Mouse (Mus musculus) heart, embryonic 14.5 days (tissue): ENCODE data around the gene Castor1. TPM values are rescaled to one million over a fixed set of nuclear protein-coding genes. Genes with fewer than 3 reads are reported as not detected.

Source experiments
- ATAC-seq: fragments of 200-750 bp; cut with Nextera tagmentation; 2 replicates; pipeline ENCODE4 v1.8.0; 2017; ENCODE audit warnings: low read depth, moderate TSS enrichment; ENCODE audit not compliant: insufficient number of reproducible peaks, insufficient read depth, low FRiP score
- H3K27ac ChIP-seq, 2 experiments: fragments of 200-500 bp in 1 of 2; fragments of 300-500 bp in 1 of 2; sonication (generic) in 1 of 2; replicated peaks in 1 of 2; 2 replicates each; pipeline ENCODE4 v1.5.1; 2012 to 2014; ENCODE audit warnings: low read depth in 2 of 2, low read length in 2 of 2, control low read depth in 1 of 2, mild to moderate bottlenecking in 1 of 2, mixed read lengths in 1 of 2; ENCODE audit not compliant: control insufficient read depth in 1 of 2, insufficient read depth in 1 of 2
- H3K27me3 ChIP-seq: fragments of 300-500 bp; sonication (generic); 2 replicates; pipeline ENCODE4 v1.6.1; 2014; ENCODE audit warnings: mild to moderate bottlenecking, low read length, control low read depth; ENCODE audit not compliant: control insufficient read depth, insufficient read depth
- H3K36me3 ChIP-seq: fragments of 300-500 bp; sonication (generic); 2 replicates; pipeline ENCODE4 v1.6.1; 2014; ENCODE audit warnings: mild to moderate bottlenecking, control low read depth, low read length, mixed read lengths; ENCODE audit not compliant: control insufficient read depth, insufficient read depth
- H3K4me1 ChIP-seq, 2 experiments: fragments of 200-500 bp in 1 of 2; fragments of 300-500 bp in 1 of 2; sonication (generic) in 1 of 2; 2 replicates each; pipeline ENCODE4 v1.6.1; 2012 to 2014; ENCODE audit warnings: low read length in 2 of 2, control low read depth in 1 of 2, mixed read lengths in 1 of 2; ENCODE audit not compliant: control insufficient read depth in 2 of 2, insufficient read depth in 2 of 2
- H3K4me2 ChIP-seq: fragments of 300-500 bp; sonication (generic); 2 replicates; pipeline ENCODE4 v1.6.1; 2014; ENCODE audit warnings: mild to moderate bottlenecking, low read length
- H3K4me3 ChIP-seq, 2 experiments: fragments of 200-500 bp in 1 of 2; fragments of 300-500 bp in 1 of 2; sonication (generic) in 1 of 2; 2 replicates each; pipeline ENCODE4 v1.5.1; 2012 to 2014; ENCODE audit warnings: low read length in 2 of 2, mild to moderate bottlenecking in 2 of 2, control low read depth in 1 of 2, low read depth in 1 of 2, moderate library complexity in 1 of 2; ENCODE audit not compliant: control insufficient read depth in 1 of 2, insufficient read depth in 1 of 2
- H3K9ac ChIP-seq: fragments of 300-500 bp; sonication (generic); 2 replicates; pipeline ENCODE4 v1.6.1; 2014; ENCODE audit warnings: mild to moderate bottlenecking, low read length
- H3K9me3 ChIP-seq: fragments of 300-500 bp; sonication (generic); 2 replicates; pipeline ENCODE4 v1.6.1; 2016; ENCODE audit warnings: low read length, control low read depth; ENCODE audit not compliant: control insufficient read depth
- WGBS: fragments of 180-500 bp; shearing (Covaris S2); extraction: QIAGEN DNeasy Blood & Tissue Kit; methylation state at CpG from one replicate; pipeline ENCODE4 v1.1.7; 2014; 5-methylcytosine and 5-hydroxymethylcytosine counted together
- polyA plus RNA-seq: library from polyadenylated mRNA; unstranded; fragments of >200 nt; fragmentation: Nextera tagmentation; extraction: Ambion mirVana; gene quantifications from 2 replicates; pipeline ENCODE4 v1.2.1, GENCODE M21; 2014

Gene Castor1
- polyA plus RNA-seq, 1 experiment from 2014 or later = 5.7 TPM

- Histone ChIP-seq H3K4me3 (no peak overlapping the region), H3K4me2 (no peak overlapping the region), H3K4me1 (peaks cover 5 to 19% of the 10 kb centered on the region in 2 experiments), H3K27me3 (no peaks in the 10 kb centered on the region), H3K27ac (no peak overlapping the region), H3K9me3 (no peaks in the 10 kb centered on the region), H3K36me3 (peaks cover 37% of the 10 kb centered on the region), H3K9ac (no peak overlapping the region)
- no peak for ATAC-seq
- WGBS = 30% methylated on average over 6 of the region's 6 CpGs
Observed at GRCm38 (mm10) chr11:4206563-4206962, 11.5 kb upstream of the Castor1 start.

GRCm38 (mm10) chr11:4207655-4208054, 10.4 kb upstream of the Castor1 start:
- Histone ChIP-seq H3K27me3 (no peaks in the 10 kb centered on the region), H3K4me2 (no peak overlapping the region), H3K27ac (no peak overlapping the region), H3K4me3 (no peak overlapping the region), H3K36me3 (peaks cover 46% of the 10 kb centered on the region), H3K4me1 (peaks cover 5 to 19% of the 10 kb centered on the region in 2 experiments), H3K9ac (no peak overlapping the region), H3K9me3 (no peaks in the 10 kb centered on the region)
- no peak for ATAC-seq
- 88% methylated on average over 9 of the region's 9 CpGs for WGBS

- H3K9me3 ChIP-seq = no peaks in the 10 kb centered on the region
- H3K36me3 ChIP-seq = peaks cover 65% of the 10 kb centered on the region
- no peak for ATAC-seq
- no peak overlapping the region for H3K9ac ChIP-seq
- no peak overlapping the region for H3K4me2 ChIP-seq
- H3K4me1 ChIP-seq = peaks cover 2 to 11% of the 10 kb centered on the region in 2 experiments; a peak in 3 of 4 replicates
- no peak overlapping the region for H3K4me3 ChIP-seq
- H3K27ac ChIP-seq = no peak overlapping the region
- no peaks in the 10 kb centered on the region for H3K27me3 ChIP-seq
- 76% methylated on average over 5 of the region's 5 CpGs for WGBS
Observed at GRCm38 (mm10) chr11:4209556-4209955, 8.5 kb upstream of the Castor1 start.

GRCm38 (mm10) chr11:4210786-4211185, 7.2 kb upstream of the Castor1 start:
- Histone ChIP-seq H3K9ac (no peak overlapping the region), H3K4me3 (no peak overlapping the region), H3K27me3 (no peaks in the 10 kb centered on the region), H3K36me3 (peaks cover 72% of the 10 kb centered on the region), H3K27ac (no peak overlapping the region), H3K4me2 (no peak overlapping the region), H3K9me3 (no peaks in the 10 kb centered on the region), H3K4me1 (peaks cover 1 to 6% of the 10 kb centered on the region in 2 experiments)
- ATAC-seq = no peak
- 63% methylated on average over 1 of the region's 1 CpGs for whole genome bisulfite sequencing

- Histone ChIP-seq H3K27me3 (no peaks in the 10 kb centered on the region), H3K36me3 (peaks cover 60% of the 10 kb centered on the region), H3K9me3 (no peaks in the 10 kb centered on the region), H3K27ac (no peak overlapping the region), H3K4me1 (peaks cover 15 to 18% of the 10 kb centered on the region in 2 experiments), H3K4me3 (no peak overlapping the region), H3K4me2 (no peak overlapping the region), H3K9ac (no peak overlapping the region)
- no peak for ATAC-seq
- 70% methylated on average over 10 of the region's 10 CpGs for WGBS
Observed at GRCm38 (mm10) chr11:4213107-4213506, 4.9 kb upstream of the Castor1 start.

- no peak overlapping the region for H3K4me3 ChIP-seq
- peaks cover 21 to 29% of the 10 kb centered on the region in 2 experiments for H3K4me1 ChIP-seq
- no peak overlapping the region for H3K4me2 ChIP-seq
- no peaks in the 10 kb centered on the region for H3K27me3 ChIP-seq
- no peak for ATAC-seq
- H3K9ac ChIP-seq = no peak overlapping the region
- H3K27ac ChIP-seq = no peak overlapping the region
- H3K36me3 ChIP-seq = peaks cover 55% of the 10 kb centered on the region
- 88% methylated on average over 14 of the region's 14 CpGs for whole genome bisulfite sequencing
- H3K9me3 ChIP-seq = no peaks in the 10 kb centered on the region
Observed at GRCm38 (mm10) chr11:4214572-4214971, 3.5 kb upstream of the Castor1 start.

- no peak overlapping the region for H3K9ac ChIP-seq
- no peak overlapping the region for H3K4me2 ChIP-seq
- peaks cover 51% of the 10 kb centered on the region for H3K36me3 ChIP-seq
- WGBS = 78% methylated on average over 10 of the region's 10 CpGs
- ATAC-seq = no peak
- H3K27ac ChIP-seq = no peak overlapping the region
- H3K4me1 ChIP-seq = peaks cover 21 to 29% of the 10 kb centered on the region in 2 experiments
- H3K27me3 ChIP-seq = no peaks in the 10 kb centered on the region; the same call in 1 of the 2 replicates
- no peaks in the 10 kb centered on the region for H3K9me3 ChIP-seq
- no peak overlapping the region for H3K4me3 ChIP-seq
Observed at GRCm38 (mm10) chr11:4215061-4215460, 3.0 kb upstream of the Castor1 start.
